Mouse (Mus musculus): ENCODE results near the gene Acacb. TPM values are rescaled to one million over a fixed set of nuclear protein-coding genes. Genes with fewer than 3 reads are reported as not detected.
A peak's percentile ranks its signal among the peaks of the same experiment; 100 is the strongest.

The Acacb gene
- polyA plus RNA-seq, 1 experiment from 2014 or later: 2.3 TPM

DNA sequence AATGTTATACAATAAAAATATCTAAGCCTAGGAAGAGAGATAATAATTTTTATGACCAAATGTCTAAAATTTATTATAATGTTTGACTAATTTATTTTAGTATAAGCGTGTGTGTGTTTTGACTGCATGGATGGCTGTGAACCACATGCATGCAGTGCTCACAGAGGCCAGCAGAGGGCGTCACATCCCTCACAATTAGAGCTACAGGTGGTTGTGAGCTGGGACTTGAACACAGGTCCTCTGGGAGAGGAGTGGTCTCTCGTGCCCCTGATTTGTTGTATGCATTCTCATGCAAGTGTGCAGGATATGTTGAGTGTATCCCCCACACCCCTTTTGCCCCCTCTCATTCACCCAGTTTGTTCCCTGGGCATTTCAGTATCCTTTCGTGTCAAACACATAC is 139.8 kb downstream of the Acacb start:
- WGBS: 70% methylated on average over 4 of the region's 4 CpGs
- DNase-seq: no peak
- ATAC-seq (ENCODE audit: insufficient read depth): no peak
- H3K27me3 ChIP-seq (ENCODE audit: insufficient read depth, low read length): no peaks in the 10 kb centered on the region
- no peak overlapping the region for H3K27ac ChIP-seq (ENCODE audit: low read depth)
- H3K36me3 ChIP-seq (ENCODE audit: insufficient read depth): no peaks in the 10 kb centered on the region
- no peak overlapping the region for H3K9ac ChIP-seq
- H3K4me3 ChIP-seq (ENCODE audit: low read depth, low read length): no peak overlapping the region
- H3K9me3 ChIP-seq (ENCODE audit: low read depth, low read length): no peaks in the 10 kb centered on the region
- H3K4me1 ChIP-seq (ENCODE audit: insufficient read depth): no peaks in the 10 kb centered on the region
- peak; percentile 55 for TF ChIP-seq CTCF (IDR thresholded peaks at IDR 0.05; ENCODE audit: low read depth)
- H3K4me2 ChIP-seq: no peak overlapping the region

GRCm38 (mm10) chr5:114286872-114287571 is 140.7 kb downstream of the Acacb start:
- H3K4me2 ChIP-seq: no peak overlapping the region
- H3K9ac ChIP-seq: no peak overlapping the region
- H3K36me3 ChIP-seq (ENCODE audit: insufficient read depth): no peaks in the 10 kb centered on the region
- DNase-seq (no peak), ATAC-seq (ENCODE audit: insufficient read depth) (no peak)
- no peaks in the 10 kb centered on the region for H3K9me3 ChIP-seq (ENCODE audit: low read depth, low read length)
- no peak for TF ChIP-seq CTCF (IDR thresholded peaks at IDR 0.05; ENCODE audit: low read depth)
- H3K4me3 ChIP-seq (ENCODE audit: low read depth, low read length): no peak overlapping the region
- no peaks in the 10 kb centered on the region for H3K27me3 ChIP-seq (ENCODE audit: insufficient read depth, low read length)
- no peaks in the 10 kb centered on the region for H3K4me1 ChIP-seq (ENCODE audit: insufficient read depth)
- no peak overlapping the region for H3K27ac ChIP-seq (ENCODE audit: low read depth)
- 60% methylated on average over 16 of the region's 16 CpGs for WGBS

DNA sequence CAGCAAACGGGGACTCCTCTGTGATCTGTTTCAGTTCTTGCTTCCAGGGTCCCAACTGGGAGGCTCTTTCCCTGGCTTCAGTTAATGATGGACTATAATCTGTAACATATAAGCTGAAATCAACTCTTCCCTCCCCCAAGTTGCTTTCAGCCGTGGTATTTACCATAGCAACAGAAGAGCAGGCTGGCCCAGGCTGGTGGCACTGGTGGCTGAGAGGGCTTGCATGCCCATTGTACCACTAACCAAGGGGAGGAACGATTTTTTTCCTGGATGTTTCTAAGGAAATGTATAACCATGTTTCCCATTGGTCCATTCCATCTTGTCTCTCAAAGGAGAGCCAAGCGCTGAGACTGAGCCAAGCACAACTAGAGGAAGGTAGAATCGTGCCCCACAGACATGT is 142.1 kb downstream of the Acacb start:
- Histone ChIP-seq H3K27ac (ENCODE audit: low read depth) (no peak overlapping the region), H3K4me2 (no peak overlapping the region)

DNA sequence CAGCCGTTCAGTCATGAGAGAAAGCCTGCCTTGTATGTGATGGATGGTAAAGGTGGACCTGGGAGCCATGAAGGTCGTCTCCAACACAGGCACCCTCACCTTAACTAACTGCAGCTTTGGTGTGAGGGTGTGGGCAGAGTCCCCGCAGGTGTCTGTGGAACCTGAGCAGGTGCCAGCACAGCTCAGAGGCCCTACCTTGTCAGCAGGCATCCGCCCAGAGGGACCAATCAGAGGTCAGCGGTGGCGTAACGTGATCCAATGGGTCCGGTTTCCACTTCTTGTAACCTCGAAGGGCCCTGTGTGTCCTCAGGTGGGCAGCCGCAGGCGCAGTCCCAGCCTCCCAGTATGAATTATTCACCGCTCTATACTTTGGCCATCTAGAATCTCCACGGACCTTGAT is 142.5 kb downstream of the Acacb start, which contains the start of gene Myo1h:
TSS of gene Myo1h (plus strand) at position 293 of the 400 bp plus-strand sequence.
- Histone ChIP-seq H3K27me3 (ENCODE audit: insufficient read depth, low read length) (no peaks in the 10 kb centered on the region), H3K27ac (ENCODE audit: low read depth) (no peak within 1 kb of the TSS), H3K4me3 (ENCODE audit: low read depth, low read length) (no peak within 1 kb of the TSS), H3K9me3 (ENCODE audit: low read depth, low read length) (no peaks in the 10 kb centered on the region), H3K4me2 (no peak within 1 kb of the TSS), H3K9ac (no peak within 1 kb of the TSS), H3K36me3 (ENCODE audit: insufficient read depth) (no peaks in the 10 kb centered on the region), H3K4me1 (ENCODE audit: insufficient read depth) (no peaks in the 10 kb centered on the region)
- WGBS: 31% methylated on average over 13 of the region's 13 CpGs
- TF ChIP-seq CTCF (IDR thresholded peaks at IDR 0.05; ENCODE audit: low read depth): no peak
- DNase-seq: no peak
- no peak for ATAC-seq (ENCODE audit: insufficient read depth)

More for the DNA sequence above, 142.1 kb downstream of the Acacb start:
- no peak for DNase-seq
- Histone ChIP-seq H3K9ac (no peak overlapping the region), H3K27me3 (ENCODE audit: insufficient read depth, low read length) (no peaks in the 10 kb centered on the region), H3K4me1 (ENCODE audit: insufficient read depth) (no peaks in the 10 kb centered on the region), H3K4me3 (ENCODE audit: low read depth, low read length) (no peak overlapping the region), H3K36me3 (ENCODE audit: insufficient read depth) (no peaks in the 10 kb centered on the region), H3K9me3 (ENCODE audit: low read depth, low read length) (no peaks in the 10 kb centered on the region)
- TF ChIP-seq CTCF (IDR thresholded peaks at IDR 0.05; ENCODE audit: low read depth): no peak
- 82% methylated on average over 5 of the region's 5 CpGs for WGBS
- ATAC-seq (ENCODE audit: insufficient read depth): no peak

DNA sequence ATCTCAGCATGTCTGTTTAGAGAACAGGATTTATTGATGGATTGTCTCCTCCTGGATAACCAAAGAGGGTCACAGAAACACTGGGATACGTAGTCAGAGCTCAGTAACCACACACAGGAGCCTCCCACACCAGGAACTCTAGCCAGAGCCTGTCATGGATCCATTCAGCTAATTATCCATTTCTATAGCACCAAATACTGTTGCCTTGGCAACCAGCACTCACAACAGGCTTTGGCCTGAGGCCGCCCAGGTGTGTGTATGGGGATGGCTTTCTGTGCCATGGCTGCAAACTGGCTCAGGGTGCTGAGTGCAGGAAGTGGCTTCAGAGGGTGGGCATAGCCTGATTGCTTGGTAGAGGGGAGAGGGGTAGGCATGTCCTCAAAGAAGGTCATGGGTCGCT is 143.7 kb downstream of the Acacb start:
- DNase-seq: no peak
- no peak overlapping the region for H3K9ac ChIP-seq
- 64% methylated on average over 3 of the region's 3 CpGs for WGBS
- H3K4me1 ChIP-seq (ENCODE audit: insufficient read depth): no peaks in the 10 kb centered on the region
- H3K4me2 ChIP-seq: no peak overlapping the region
- no peaks in the 10 kb centered on the region for H3K36me3 ChIP-seq (ENCODE audit: insufficient read depth)
- ATAC-seq (ENCODE audit: insufficient read depth): no peak
- no peak overlapping the region for H3K27ac ChIP-seq (ENCODE audit: low read depth)
- no peaks in the 10 kb centered on the region for H3K9me3 ChIP-seq (ENCODE audit: low read depth, low read length)
- no peaks in the 10 kb centered on the region for H3K27me3 ChIP-seq (ENCODE audit: insufficient read depth, low read length)
- no peak overlapping the region for H3K4me3 ChIP-seq (ENCODE audit: low read depth, low read length)
- TF ChIP-seq CTCF (IDR thresholded peaks at IDR 0.05; ENCODE audit: low read depth): no peak

GRCm38 (mm10) chr5:114296693-114297631 is 150.6 kb downstream of the Acacb start:
- Histone ChIP-seq H3K9ac (0 out of 2 replicates have a peak overlapping the region, but pooled peaks have one; percentile 4), H3K4me3 (ENCODE audit: low read depth, low read length) (no peak overlapping the region), H3K27me3 (ENCODE audit: insufficient read depth, low read length) (no peaks in the 10 kb centered on the region), H3K4me2 (no peak overlapping the region), H3K27ac (ENCODE audit: low read depth) (no peak overlapping the region), H3K9me3 (ENCODE audit: low read depth, low read length) (no peaks in the 10 kb centered on the region), H3K36me3 (ENCODE audit: insufficient read depth) (no peaks in the 10 kb centered on the region), H3K4me1 (ENCODE audit: insufficient read depth) (no peaks in the 10 kb centered on the region)
- WGBS: 29% methylated on average over 22 of the region's 22 CpGs
- TF ChIP-seq CTCF (IDR thresholded peaks at IDR 0.05; ENCODE audit: low read depth): peak; percentile 47
- ATAC-seq (ENCODE audit: insufficient read depth): no peak
- no peak for DNase-seq
